8 mouse cellular contexts compared by ENCODE assay signal in genomic region chr13:91636814-91637213, GRCm38 (mm10).
A peak's percentile ranks its signal among the peaks of the same experiment; 100 is the strongest.
DNase-seq lines count a peak whose midpoint lies in the region; ATAC-seq and TF ChIP-seq lines count a peak whose summit lies in the region.

No protein-coding gene starts in this region.

- H3K36me3 ChIP-seq in forebrain, postnatal 0 days (ENCODE audit: insufficient read depth) = no peaks in the 10 kb centered on the region
- no peaks in the 10 kb centered on the region for H3K36me3 ChIP-seq in hindbrain, embryonic 15.5 days

- TF ChIP-seq CTCF in forebrain, postnatal 0 days (IDR thresholded peaks at IDR 0.05; ENCODE audit: low read depth) = peak; percentile 93

- H3K9me3 ChIP-seq in forebrain, postnatal 0 days (ENCODE audit: low read length) = no peaks in the 10 kb centered on the region
- no peaks in the 10 kb centered on the region for H3K9me3 ChIP-seq in hindbrain, embryonic 15.5 days

- H3K27ac ChIP-seq in forebrain, postnatal 0 days (ENCODE audit: low read depth, low read length) = no peak overlapping the region
- no peak overlapping the region for H3K27ac ChIP-seq in hindbrain, embryonic 15.5 days (replicated peaks)

- no peaks in the 10 kb centered on the region for H3K4me1 ChIP-seq in forebrain, postnatal 0 days (ENCODE audit: insufficient read depth)
- no peaks in the 10 kb centered on the region for H3K4me1 ChIP-seq in hindbrain, embryonic 15.5 days (replicated peaks)

- peak; percentile 89 for ATAC-seq in forebrain, postnatal 0 days
- peak; percentile 87 for ATAC-seq in hindbrain, embryonic 15.5 days (ENCODE audit: low FRiP score, low read depth)

- H3K4me2 ChIP-seq in forebrain, postnatal 0 days (ENCODE audit: low read depth) = no peak overlapping the region
- no peak overlapping the region for H3K4me2 ChIP-seq in hindbrain, embryonic 15.5 days

- 20% methylated on average over 5 of the region's 5 CpGs for WGBS in forebrain, postnatal 0 days
- 18% methylated on average over 5 of the region's 5 CpGs for WGBS in hindbrain, embryonic 15.5 days

- H3K9ac ChIP-seq in forebrain, postnatal 0 days = no peak overlapping the region
- no peak overlapping the region for H3K9ac ChIP-seq in hindbrain, embryonic 15.5 days

- peak; percentile 61 for DNase-seq in Muller cell, postnatal 12 days (ENCODE audit: inconsistent ontology term)
- peak; percentile 84 for DNase-seq in cerebellum, adult 18-20 months
- peak; percentile 92 for DNase-seq in forebrain, postnatal 0 days
- peak; percentile 51 to 90 for DNase-seq in layer of hippocampus, postnatal 25 days (ENCODE audit: extremely low spot score in 1 of 2, low spot score in 1 of 2)
- peak; percentile 82 for DNase-seq in lung, postnatal 25 days (ENCODE audit: low spot score)
- DNase-seq in retina, postnatal 7 days (ENCODE audit: low read depth, low spot score) = peak; percentile 72
- peak; percentile 86 for DNase-seq in urinary bladder, postnatal 14 days (ENCODE audit: low spot score)

- H3K27me3 ChIP-seq in forebrain, postnatal 0 days (ENCODE audit: insufficient read depth, low read length) = no peaks in the 10 kb centered on the region
- H3K27me3 ChIP-seq in hindbrain, embryonic 15.5 days = no peaks in the 10 kb centered on the region

- no peak overlapping the region for H3K4me3 ChIP-seq in forebrain, postnatal 0 days (ENCODE audit: low read depth, low read length)
- no peak overlapping the region for H3K4me3 ChIP-seq in hindbrain, embryonic 15.5 days
